Mouse (Mus musculus) ES-Bruce4 (cell line): ENCODE measurements around the gene Tsga10ip.

Source experiments
- CTCF ChIP-seq: IDR thresholded peaks from one replicate; pipeline ENCODE4 v1.8.1; 2011; ENCODE audit warnings: low read depth, low read length
- EP300 ChIP-seq: IDR thresholded peaks from 2 replicates; pipeline ENCODE4 v1.6.1; 2011; ENCODE audit warnings: low read depth, low read length; ENCODE audit not compliant: insufficient read depth
- POLR2A ChIP-seq: IDR thresholded peaks from one replicate; pipeline ENCODE4 v1.8.1; 2011; ENCODE audit warnings: low read length; ENCODE audit not compliant: insufficient read depth

GRCm38 (mm10) chr19:5430408-5430807 lies 28.1 kb upstream of the Tsga10ip start:
- no peak for TF ChIP-seq POLR2A
- no peak for TF ChIP-seq CTCF
- TF ChIP-seq EP300: no peak
